Mouse (Mus musculus): ENCODE results near the gene A3galt2.
A peak's percentile ranks its signal among the peaks of the same experiment; 100 is the strongest.

A3galt2 gene

GRCm38 (mm10) chr4:128801675-128802465 is 46.7 kb downstream of the A3galt2 start:
- DNase-seq = no peak

GRCm38 (mm10) chr4:128803569-128803968 is 48.4 kb downstream of the A3galt2 start:
- no peak for DNase-seq

GRCm38 (mm10) chr4:128804426-128805149 is 49.4 kb downstream of the A3galt2 start:
- DNase-seq = no peak

- no peak for DNase-seq
These were observed 50.2 kb downstream of the A3galt2 start for GRCm38 (mm10) chr4:128805150-128806042.

- DNase-seq = peak; percentile 63
These were observed 51.1 kb downstream of the A3galt2 start, which contains the start of gene Zfp362 for GRCm38 (mm10) chr4:128806043-128806826. Zfp362 (minus strand) TSS chr4:128806045.

GRCm38 (mm10) chr4:128806827-128807179 is 51.6 kb downstream of the A3galt2 start:
- no peak for DNase-seq

- peak; percentile 74 for DNase-seq
These were observed 56.4 kb downstream of the A3galt2 start for GRCm38 (mm10) chr4:128811382-128812056.

- DNase-seq = no peak
These were observed 61.8 kb downstream of the A3galt2 start for GRCm38 (mm10) chr4:128817011-128817410.
